Mouse (Mus musculus) G1E-ER4 (cell line): Measurements from ENCODE around the gene Brd7. TPM values are rescaled to one million over a fixed set of nuclear protein-coding genes. Genes with fewer than 3 reads are reported as not detected.

Experiments used
- GATA1 ChIP-seq: IDR thresholded peaks from one replicate; pipeline ENCODE4 v1.8.0; 2012; ENCODE audit warnings: low read length, inconsistent platforms
- polyA plus RNA-seq: library from polyadenylated mRNA; stranded (reverse); fragments of >175 nt; gene quantifications from 2 replicates; pipeline ENCODE4 v1.2.3, GENCODE M21; 2012

Gene Brd7
- polyA plus RNA-seq, 1 experiment = 403 TPM

DNA sequence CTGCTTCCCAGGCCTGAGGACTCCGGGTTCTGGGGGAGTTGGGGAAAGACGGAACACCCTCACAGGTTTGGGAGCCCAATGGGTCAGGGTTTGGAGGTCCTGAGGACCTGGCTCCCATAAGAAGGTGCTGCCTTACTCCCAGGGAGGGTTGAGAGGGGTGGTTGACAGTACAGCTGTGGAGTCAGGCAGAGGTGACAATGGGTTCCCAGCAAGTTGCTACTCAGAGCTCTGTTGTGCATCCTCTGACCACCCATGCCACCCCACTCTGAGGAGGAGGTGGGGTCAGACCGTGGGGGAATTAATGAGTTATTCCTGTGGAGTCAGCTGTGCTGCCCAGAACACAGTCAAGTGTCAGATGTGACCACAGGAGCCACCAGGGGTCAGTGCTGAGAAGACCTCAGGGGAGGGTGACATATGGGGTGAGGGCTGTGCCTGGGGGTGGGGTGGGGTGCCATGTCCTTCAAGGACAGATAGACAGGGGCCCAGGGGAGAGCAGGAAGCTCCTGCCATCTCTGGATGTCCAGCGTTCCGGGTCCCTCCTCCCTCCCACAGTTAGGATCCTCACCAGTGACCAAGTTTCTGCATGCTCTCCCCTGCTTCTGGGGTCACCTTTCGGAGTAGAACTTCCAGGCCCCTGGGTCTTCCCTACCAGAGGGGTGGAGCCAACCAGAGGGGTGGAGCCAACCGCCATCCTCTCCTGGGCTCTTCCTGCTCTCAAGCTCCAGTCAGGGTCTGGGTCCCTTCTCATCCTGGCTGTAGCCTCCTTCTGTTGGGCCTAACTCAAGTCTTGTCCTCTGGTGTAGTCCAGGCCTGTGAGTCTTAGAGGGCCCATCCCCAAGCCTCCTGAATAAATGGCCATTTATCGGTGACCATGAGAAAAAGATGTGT is 76.3 kb downstream of the Brd7 start:
- TF ChIP-seq GATA1 = no peak

DNA sequence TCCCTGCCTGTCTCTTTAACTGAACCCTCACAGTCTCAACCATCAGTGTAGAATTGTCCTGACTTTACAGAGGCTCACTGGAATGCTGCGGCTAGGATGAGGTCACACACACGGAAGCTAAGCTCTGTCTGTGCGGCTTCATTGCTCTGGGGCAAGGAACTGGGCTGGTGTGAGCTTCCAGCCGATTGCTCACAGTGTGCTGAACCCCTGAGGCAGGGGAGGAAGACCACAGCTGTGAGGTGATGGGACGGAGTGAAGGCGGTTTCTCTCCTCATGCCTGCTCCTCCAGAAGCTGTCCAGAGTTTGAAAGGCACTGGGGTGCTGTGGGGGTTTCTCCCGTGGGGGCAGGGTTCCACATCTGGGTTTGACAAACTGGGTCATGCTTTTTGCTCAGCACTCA is 77.3 kb downstream of the Brd7 start:
- no peak for TF ChIP-seq GATA1

DNA sequence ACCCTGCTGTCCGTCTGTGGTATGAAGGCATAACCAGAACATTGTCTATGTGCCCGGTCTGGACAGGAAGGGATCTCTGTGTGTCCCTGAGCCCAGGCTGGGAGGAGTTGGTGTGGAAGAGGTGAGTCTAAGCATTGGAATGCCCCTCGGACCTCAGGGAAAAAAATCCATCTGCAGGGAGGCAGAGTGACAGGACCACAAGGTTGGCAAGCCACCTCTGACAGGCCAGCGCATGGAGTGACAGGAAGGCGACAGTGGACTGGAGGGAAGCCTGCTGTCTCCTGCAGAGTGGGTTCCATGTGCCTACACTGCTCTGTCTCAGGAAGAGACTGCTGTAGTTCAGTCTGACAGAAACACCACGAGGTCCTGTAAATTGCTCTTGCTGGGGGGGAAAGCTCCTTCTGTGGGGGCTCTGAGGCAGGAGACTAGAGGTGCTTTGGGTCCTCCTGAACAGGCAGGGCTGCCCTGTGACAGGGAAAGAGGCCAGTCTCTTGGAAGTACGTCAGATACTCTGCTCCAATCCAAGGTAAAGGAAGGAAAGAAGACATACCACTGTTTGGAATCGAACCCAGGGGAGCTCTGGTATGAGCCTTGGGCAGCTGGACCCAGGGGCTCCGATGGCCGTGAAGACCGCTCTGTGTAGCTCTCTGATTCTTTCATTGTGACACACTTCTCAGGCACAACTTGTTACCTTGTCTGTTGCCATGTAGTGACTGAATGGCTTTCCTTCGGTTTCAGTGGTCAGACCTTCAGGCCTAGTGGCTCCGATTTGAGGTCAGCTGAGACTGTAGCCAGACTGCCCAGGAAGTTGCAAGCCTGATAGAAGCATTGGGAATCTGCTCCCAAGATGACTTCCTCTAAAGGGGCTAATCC is 78.5 kb downstream of the Brd7 start:
- no peak for TF ChIP-seq GATA1

DNA sequence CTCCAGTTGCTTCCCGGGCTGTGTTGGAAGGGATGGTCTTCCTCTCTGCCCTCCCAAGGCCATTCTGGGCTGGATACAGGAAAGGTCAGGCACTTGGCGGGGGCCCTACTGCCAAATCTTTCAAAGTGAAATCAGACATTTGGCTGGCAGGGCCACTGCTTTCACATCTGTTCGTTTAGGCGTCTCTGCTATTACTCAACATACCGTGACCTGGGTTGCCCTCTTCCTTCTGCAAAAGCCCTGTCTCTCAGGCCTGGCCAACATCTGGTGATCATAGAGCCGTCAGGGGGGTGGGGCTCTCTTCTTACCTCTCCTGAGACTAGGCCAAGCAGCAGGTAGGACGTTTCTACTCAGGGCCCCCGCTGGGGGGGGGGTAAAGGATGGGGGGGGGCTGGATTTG is 79.3 kb downstream of the Brd7 start:
- no peak for TF ChIP-seq GATA1

Other genes starting within 250 kb of the Brd7 start
- gene Cnep1r1, start 243.4 kb downstream of the Brd7 start, polyA plus RNA-seq = 14.3 and 16.9 TPM in 2 replicates
- 18.8 and 24.9 TPM in 2 replicates for gene Heatr3, start 224.3 kb downstream of the Brd7 start, polyA plus RNA-seq
- 11.6 and 16.0 TPM in 2 replicates for gene Tent4b, start 163.0 kb downstream of the Brd7 start, polyA plus RNA-seq
- 55.3 and 60.5 TPM in 2 replicates for gene Adcy7, start 89.8 kb downstream of the Brd7 start, polyA plus RNA-seq
- gene Nkd1, start 159.2 kb upstream of the Brd7 start, polyA plus RNA-seq = not detected in 2 replicates